Mouse (Mus musculus) heart, adult 10 weeks (tissue): ENCODE measurements around the gene Tle4. TPM values are rescaled to one million over a fixed set of nuclear protein-coding genes. Genes with fewer than 3 reads are reported as not detected.

Experiments
- polyA plus RNA-seq: library from polyadenylated mRNA; stranded (reverse); fragments of 350-450 nt; fragmentation: Illumina TruSeq; extraction: RNeasy Lipid Tissue Mini Kit (QIAGEN cat#74804); gene quantifications from one replicate; pipeline ENCODE4 v1.2.3, GENCODE M21; 2014; ENCODE audit warnings: low read depth, low replicate concordance

The Tle4 gene
- 5.6 TPM for polyA plus RNA-seq

DNA sequence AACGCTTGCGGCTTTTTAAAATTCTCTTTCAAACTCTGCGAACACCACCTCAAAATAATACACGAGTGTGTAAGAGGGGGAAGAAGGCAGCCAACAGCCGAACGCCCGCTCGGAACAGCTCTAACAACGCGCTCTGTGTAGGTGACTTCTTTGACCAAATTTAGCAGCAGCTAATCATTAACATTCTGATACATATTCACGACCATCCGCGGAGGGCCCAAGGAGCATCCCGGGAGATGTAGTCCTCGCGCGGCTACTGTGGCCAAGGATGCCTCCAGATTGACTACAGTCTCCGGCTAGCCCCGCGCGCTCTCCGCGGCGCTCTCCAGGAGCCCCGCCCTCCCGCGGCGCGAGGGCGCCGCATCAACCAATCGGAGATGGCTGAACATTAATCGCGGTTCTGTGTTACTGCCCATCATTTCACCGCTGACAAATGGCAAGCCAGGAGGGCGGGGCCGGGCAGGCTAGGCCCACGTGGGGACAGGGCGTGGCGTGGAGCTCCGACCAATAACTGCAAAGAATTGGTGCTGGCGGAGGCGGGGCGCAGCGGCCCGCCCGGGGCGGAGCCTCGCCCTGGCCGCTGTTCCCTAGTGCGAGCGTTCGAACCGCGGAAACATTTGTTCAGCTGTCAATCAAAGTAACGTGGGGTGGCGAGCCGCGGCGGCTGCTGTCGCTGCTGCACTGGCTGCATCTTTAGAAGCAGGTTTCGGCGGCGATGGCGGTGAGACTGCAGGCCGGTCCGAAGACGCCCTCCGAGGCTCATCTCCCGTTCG lies at the start of gene Tle4:
Gene Tle4 (minus strand): TSS at position 135 of the 773 bp plus-strand sequence.

